Mouse (Mus musculus) gastrocnemius, postnatal 14 days (tissue): Measurements from ENCODE around the gene Fmn2. TPM values are rescaled to one million over a fixed set of nuclear protein-coding genes. Genes with fewer than 3 reads are reported as not detected.

Source experiments
- DNase-seq: peaks from one replicate; pipeline ENCODE4 v3.0.0; 2021; ENCODE audit warnings: mixed read lengths
- intact Hi-C: fragments of 180-260 bp; cut with DNase I; formaldehyde crosslinking; loops from one replicate; pipeline ENCODE4 v1.15.1; 2025; ENCODE audit warnings: low total_unique reads
- total RNA-seq, 2 experiments: library from RNA; stranded (reverse); gene quantifications; 2 replicates each; pipeline ENCODE4 v1.2.3; 2021

The Fmn2 gene
- total RNA-seq, 2 experiments from 2014 or later, result 0.29 to 0.98 TPM

- DNase-seq, result peak; percentile 33
- intact Hi-C loops, result loop anchor here (2.0 kb wide), 1 partner anchor 83 kb away; no protein-coding TSS in a partner anchor
Observed at GRCm38 (mm10) chr1:174553272-174554007, 51.8 kb downstream of the Fmn2 start.

GRCm38 (mm10) chr1:174555412-174555811 is 53.8 kb downstream of the Fmn2 start:
- intact Hi-C loops, result no loop called here

GRCm38 (mm10) chr1:174557211-174557610 is 55.6 kb downstream of the Fmn2 start:
- DNase-seq, result no peak
- intact Hi-C loops, result no loop called here

More at GRCm38 (mm10) chr1:174555412-174555811, 53.8 kb downstream of the Fmn2 start:
- DNase-seq, result no peak

GRCm38 (mm10) chr1:174557841-174558240 is 56.2 kb downstream of the Fmn2 start:
- no peak for DNase-seq
- intact Hi-C loops, result no loop called here

- intact Hi-C loops, result no loop called here
- DNase-seq, result no peak
Observed at GRCm38 (mm10) chr1:174558488-174558887, 56.9 kb downstream of the Fmn2 start.

- no peak for DNase-seq
Observed at GRCm38 (mm10) chr1:174564561-174564960, 62.9 kb downstream of the Fmn2 start.

GRCm38 (mm10) chr1:174568609-174569008 is 67.0 kb downstream of the Fmn2 start:
- intact Hi-C loops, result no loop called here
- DNase-seq, result no peak

More at GRCm38 (mm10) chr1:174564561-174564960, 62.9 kb downstream of the Fmn2 start:
- intact Hi-C loops, result no loop called here

GRCm38 (mm10) chr1:174592420-174592980 is 90.9 kb downstream of the Fmn2 start:
- DNase-seq, result no peak

GRCm38 (mm10) chr1:174594989-174595388 is 93.4 kb downstream of the Fmn2 start:
- intact Hi-C loops, result loop anchor here (5.0 to 10.0 kb wide), 2 partner anchors 330 to 402 kb away; partner anchors contain the start of gene Grem2
- DNase-seq, result peak; percentile 22

More at GRCm38 (mm10) chr1:174592420-174592980, 90.9 kb downstream of the Fmn2 start:
- intact Hi-C loops, result loop anchor here (5.0 to 10.0 kb wide), 2 partner anchors 332 to 405 kb away; partner anchors contain the start of gene Grem2

- no peak for DNase-seq
- intact Hi-C loops, result loop anchor here (10.0 kb wide), 1 partner anchor 327 kb away; the partner anchor contains the start of gene Grem2
Observed at GRCm38 (mm10) chr1:174597495-174597894, 95.9 kb downstream of the Fmn2 start.

- no peak for DNase-seq
- intact Hi-C loops, result loop anchor here (10.0 kb wide), 1 partner anchor 327 kb away; the partner anchor contains the start of gene Grem2
Observed at GRCm38 (mm10) chr1:174598226-174598625, 96.6 kb downstream of the Fmn2 start.

GRCm38 (mm10) chr1:174600041-174600440 is 98.4 kb downstream of the Fmn2 start:
- DNase-seq, result no peak
- intact Hi-C loops, result no loop called here

GRCm38 (mm10) chr1:174600620-174601019 is 99.0 kb downstream of the Fmn2 start:
- DNase-seq, result no peak
- intact Hi-C loops, result no loop called here

- intact Hi-C loops, result no loop called here
- no peak for DNase-seq
Observed at GRCm38 (mm10) chr1:174617368-174617767, 115.7 kb downstream of the Fmn2 start.

- no peak for DNase-seq
- intact Hi-C loops, result no loop called here
Observed at GRCm38 (mm10) chr1:174621512-174621911, 119.9 kb downstream of the Fmn2 start.

- intact Hi-C loops, result no loop called here
- no peak for DNase-seq
Observed at GRCm38 (mm10) chr1:174623054-174623453, 121.4 kb downstream of the Fmn2 start.

GRCm38 (mm10) chr1:174630074-174630473 is 128.4 kb downstream of the Fmn2 start:
- intact Hi-C loops, result no loop called here
- no peak for DNase-seq

- no peak for DNase-seq
- intact Hi-C loops, result no loop called here
Observed at GRCm38 (mm10) chr1:174636291-174636690, 134.7 kb downstream of the Fmn2 start.

GRCm38 (mm10) chr1:174637564-174638085 is 136.0 kb downstream of the Fmn2 start:
- no peak for DNase-seq
- intact Hi-C loops, result no loop called here

GRCm38 (mm10) chr1:174640901-174641300 is 139.3 kb downstream of the Fmn2 start:
- intact Hi-C loops, result no loop called here
- DNase-seq, result no peak
